Mouse (Mus musculus): Measurements from ENCODE around the gene 6330409D20Rik.

Gene 6330409D20Rik

DNA sequence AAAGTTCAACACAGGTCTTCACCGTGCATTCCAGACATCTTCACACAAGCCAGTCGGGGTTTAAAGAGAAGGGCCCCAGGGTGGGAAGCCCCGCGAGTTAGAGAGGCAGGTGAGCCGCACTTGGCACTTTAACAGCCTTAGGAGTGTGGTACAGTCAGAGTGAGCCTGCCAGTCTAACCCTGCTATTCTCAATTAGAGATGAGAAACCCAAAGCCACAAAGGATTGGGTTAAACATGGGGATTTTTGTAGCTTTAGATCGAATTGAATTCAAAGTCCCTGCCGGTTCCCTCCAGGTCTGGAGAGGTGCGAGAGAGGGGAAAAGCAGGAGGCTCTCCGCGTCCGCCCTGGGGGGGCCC is at the start of gene 6330409D20Rik:
6330409D20Rik (minus strand) TSS at position 101 of the 357 bp plus-strand sequence.
- no peak for DNase-seq (ENCODE audit: low read depth, low spot score)

DNA sequence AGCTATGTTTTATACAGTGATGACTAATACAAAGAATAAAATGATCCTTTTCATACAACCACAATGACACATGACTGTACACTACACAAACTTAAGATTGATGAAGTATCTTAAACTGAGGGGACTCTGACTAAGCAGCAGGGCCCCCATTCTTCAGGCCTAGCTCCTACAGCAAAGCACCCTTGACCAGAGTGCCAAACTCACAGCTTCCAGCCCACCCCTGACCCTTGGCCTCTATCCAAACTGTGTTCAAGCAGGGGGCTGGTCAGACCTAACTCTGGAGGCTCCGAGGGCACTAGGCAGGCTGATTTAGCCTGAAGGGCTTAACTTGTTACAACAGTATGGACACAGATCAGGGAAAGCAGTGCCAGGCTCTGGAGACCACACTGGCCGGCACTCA is 47.8 kb upstream of the 6330409D20Rik start:
- no peak for DNase-seq (ENCODE audit: low read depth, low spot score)

DNA sequence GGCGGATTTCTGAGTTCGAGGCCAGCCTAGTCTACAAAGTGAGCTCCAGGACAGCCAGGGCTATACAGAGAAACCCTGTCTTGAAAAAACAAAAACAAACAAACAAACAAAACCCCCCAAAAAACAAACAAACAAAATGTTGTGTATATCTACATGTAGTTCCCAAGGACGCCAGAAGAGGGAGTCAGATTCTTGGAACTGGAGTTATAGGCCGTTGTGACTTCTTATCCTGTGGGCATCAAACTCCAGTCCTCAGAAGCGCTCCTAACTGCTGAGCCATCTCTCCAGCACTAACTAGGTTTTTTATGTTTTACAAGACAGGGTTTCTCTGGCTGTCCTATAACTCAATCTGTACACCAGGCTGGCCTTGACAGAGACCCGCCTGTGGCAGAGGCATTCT is 46.4 kb upstream of the 6330409D20Rik start:
- peak; percentile 73 for DNase-seq (ENCODE audit: low read depth, low spot score)

- DNase-seq (ENCODE audit: low read depth, low spot score), result peak; percentile 62
These were observed 43.3 kb upstream of the 6330409D20Rik start, which contains the start of gene Cfap157 for GRCm38 (mm10) chr2:32784048-32784681. TSS of gene Cfap157 (minus strand) at chr2:32784428.

DNA sequence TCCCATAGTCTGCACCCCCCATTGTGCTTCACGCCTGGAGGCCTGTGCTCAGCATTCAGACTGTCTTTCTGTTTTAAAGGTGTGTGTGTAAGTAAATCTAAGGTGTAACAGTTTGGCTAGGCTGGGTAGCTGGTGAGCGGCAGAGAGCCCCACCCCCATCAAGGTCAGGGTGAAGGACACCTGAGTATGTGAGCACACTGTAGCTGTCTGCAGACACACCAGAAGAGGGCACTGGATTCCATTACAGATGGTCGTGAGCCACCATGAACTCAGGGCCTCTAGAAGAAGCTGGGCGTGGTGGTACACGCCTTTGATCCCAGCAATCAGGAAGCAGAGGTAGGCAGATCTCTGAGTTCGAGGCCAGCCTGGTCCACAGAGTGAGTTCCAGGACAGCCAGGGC is 40.9 kb upstream of the 6330409D20Rik start:
- DNase-seq (ENCODE audit: low read depth, low spot score), result no peak

- DNase-seq (ENCODE audit: low read depth, low spot score), result no peak
These were observed 38.9 kb upstream of the 6330409D20Rik start for GRCm38 (mm10) chr2:32779714-32780113.

DNA sequence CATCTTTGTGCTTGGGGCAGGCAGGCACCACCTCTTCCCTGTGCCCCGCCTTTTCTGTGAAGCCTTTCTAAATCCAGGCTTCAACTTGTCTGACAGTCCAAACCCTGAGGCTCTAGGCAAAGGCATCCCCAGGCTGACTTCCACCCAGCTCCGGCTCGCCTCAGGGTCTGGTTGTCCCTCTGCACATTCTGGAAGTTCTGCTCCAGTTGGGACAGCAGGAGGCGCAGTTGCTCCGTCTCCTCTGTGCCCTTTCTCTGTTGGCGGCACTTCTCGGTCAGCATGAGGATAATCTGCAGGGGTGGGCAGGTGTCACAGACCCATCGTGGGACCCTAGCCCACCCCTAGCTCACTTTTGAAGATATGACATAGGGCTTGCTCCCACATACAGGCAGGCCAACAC is 38.3 kb upstream of the 6330409D20Rik start:
- peak; percentile 85 for DNase-seq (ENCODE audit: low read depth, low spot score)

DNA sequence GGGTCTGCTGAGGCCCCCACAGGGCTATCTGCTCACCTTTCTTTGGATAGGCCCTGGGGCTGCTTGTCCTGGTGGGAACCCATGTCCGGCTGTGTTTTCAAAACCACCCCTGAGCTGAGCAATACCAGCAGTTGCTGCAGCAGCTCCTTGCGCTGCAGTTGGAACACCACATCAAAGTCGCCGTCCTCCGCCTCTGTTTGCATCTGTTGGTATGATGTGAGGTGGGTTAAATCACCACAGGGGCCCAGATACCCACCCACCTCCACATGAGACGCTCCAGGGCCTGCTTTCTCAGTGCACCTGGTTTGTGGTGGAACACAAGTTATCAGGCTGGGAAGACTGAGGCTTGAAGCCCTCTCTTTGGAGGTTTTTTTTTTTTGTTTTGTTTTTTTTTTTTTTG is 37.3 kb upstream of the 6330409D20Rik start:
- no peak for DNase-seq (ENCODE audit: low read depth, low spot score)

DNA sequence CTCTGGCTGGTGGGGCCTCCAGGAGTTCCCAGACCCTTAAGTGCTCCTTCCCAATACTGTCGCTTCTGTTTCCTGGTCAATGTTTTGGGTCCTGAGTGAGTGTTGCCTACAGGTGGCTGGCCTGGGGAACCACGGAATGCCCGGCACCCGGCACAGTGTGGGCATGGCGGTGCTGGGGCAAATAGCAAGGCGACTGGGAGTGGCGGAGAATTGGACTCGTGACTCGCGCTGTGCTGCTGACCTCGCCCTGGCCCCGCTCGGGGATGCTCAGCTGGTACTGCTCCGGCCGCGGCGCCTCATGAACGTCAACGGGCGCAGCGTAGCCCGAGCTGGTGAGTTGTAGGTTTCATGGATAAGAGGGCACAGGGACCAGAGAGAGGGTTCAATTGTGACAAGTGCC is 35.4 kb upstream of the 6330409D20Rik start:
- no peak for DNase-seq (ENCODE audit: low read depth, low spot score)

DNA sequence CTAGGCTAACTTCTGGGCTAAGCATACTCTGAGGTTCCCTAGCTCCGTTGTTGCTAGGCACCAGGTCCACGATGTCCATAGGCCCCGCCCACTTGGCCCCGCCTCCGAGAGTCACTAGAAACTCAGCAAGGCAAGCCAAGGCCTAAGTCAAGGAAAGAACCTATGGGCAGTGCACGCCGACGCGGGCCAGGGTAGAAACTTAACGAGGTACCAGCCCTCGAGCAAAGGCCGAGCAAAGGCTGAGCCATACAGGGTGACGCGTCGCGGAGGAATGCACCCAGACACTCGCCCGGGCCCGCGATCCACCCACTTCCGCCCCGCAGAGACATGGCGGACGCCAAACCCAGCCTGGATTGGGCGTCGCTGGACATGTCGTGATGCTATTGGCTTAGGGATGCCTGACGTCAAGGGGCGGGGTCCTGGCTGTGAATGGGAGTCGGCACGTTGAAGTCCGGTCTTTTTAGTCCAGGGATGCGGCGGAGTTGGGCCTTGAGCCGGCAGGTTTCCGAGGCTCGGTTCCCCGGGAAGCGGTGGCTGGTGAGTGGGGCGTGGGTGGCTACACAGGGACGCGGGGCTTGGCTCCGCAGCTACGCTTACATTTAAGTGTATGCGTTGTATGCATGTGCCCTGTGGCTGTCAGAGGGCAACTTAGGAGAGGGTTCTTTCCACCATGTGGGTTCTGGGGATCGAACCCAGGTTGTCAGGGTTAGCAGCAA is 34.7 kb upstream of the 6330409D20Rik start, which contains the start of the genes Ttc16 and Ptrh1:
Ttc16 (minus strand) TSS at position 275 of the 716 bp plus-strand sequence.
Ptrh1 (plus strand) TSS at position 428 of the 716 bp plus-strand sequence.
- peak; percentile 98 for DNase-seq (ENCODE audit: low read depth, low spot score)

DNA sequence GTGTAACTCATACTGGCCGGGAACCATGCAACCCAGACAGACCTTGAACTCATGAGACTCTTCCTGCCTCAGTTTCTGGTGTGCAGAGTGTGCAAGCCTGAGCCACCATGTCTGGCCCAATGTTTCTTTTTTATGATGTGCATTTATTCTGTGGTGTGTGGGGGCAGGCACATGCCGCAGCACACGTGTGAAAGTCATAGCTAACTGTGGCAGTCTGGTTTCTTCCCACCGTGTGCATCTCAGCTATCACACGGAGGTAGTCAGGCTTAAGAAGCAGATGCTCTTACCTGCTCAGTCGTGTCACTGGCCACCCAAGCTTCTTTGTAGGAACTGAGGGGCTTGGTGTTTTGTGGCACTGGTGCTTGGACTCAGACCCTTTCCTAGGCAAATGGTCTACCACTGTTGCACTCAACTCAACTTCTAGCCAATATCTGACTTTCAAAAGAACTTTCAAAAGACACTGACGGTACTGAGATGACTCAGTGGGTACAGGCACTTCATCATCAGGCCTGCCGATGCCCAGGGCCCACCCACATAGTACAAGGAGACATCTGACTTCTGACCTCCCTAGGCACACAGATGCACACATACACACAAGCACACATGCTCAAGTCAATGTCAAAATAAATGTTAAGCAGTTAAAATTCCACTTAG is 31.9 kb upstream of the 6330409D20Rik start:
- DNase-seq (ENCODE audit: low read depth, low spot score), result no peak

- no peak for DNase-seq (ENCODE audit: low read depth, low spot score)
These were observed 31.1 kb upstream of the 6330409D20Rik start for GRCm38 (mm10) chr2:32771886-32772285.

- no peak for DNase-seq (ENCODE audit: low read depth, low spot score)
These were observed 28.7 kb upstream of the 6330409D20Rik start for GRCm38 (mm10) chr2:32769327-32770085.

DNA sequence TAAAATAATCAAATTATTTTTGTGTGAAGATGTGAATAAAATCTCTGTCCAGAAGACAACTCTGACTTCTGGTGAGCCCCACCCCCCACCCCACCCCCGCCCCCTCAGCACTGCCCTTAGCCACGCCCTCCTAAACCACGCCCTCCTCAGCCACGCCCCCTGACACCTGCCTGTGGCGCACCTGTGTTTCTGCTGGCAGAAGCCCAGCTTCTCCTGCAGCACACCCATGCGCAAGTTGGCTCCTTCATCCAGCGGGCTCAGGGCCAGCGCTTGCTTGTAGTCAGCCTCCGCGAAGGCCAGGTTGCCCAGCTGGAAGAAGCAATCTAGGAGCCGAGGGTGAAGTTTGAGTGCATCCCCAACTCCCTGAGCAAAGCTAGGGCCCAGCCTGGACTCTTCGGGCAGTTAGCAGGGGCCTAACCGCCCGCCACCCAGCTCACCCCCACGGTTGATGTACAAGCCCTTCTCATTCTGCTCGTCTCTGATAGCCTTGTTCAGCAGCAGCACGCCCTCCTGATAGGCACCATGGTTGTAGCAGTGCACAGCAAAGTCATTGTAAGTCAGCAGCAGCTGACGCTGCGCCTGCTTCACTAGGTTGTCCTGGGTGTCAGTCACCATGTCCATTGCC is 28.0 kb upstream of the 6330409D20Rik start:
- DNase-seq (ENCODE audit: low read depth, low spot score), result peak; percentile 56

GRCm38 (mm10) chr2:32767241-32767640 is 26.4 kb upstream of the 6330409D20Rik start:
- DNase-seq (ENCODE audit: low read depth, low spot score), result no peak

DNA sequence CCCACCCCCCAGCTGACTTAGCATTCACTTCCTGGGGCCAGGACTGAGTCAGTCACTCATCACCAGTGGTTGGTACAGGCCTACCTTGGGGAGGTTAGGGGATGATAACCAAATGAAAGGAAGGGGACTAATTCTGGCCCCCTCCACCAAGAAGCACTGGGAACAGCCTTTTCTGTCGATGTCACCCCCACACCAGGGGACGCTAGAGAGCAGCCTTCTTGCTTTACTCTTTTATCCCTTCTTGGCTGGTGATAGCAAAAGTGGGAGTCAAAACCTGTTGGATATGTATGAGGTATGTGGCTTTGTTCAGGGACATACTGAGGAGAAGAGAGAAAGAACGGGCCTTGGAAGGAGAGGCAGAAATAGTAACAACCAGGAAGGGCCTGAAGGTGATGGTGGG is 22.5 kb upstream of the 6330409D20Rik start:
- DNase-seq (ENCODE audit: low read depth, low spot score), result no peak

DNA sequence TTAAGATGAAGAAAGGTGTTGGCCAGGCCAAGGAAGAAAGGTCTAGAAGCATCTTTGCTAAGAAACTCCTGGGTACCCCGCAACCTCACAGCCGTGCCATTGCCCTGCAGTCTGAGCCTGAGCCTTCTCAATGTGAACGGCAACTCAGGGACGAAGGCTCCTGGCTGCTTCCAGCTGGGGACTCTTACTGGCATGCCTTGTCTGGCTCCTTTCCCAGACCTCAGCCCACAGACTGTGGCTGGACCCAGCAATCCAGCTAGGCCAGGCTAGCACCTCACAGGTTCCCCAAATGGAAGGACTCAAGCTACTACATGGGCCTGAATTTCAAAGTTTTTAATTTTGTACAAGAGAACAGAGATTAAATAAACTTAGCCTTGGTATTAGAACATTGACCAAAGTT is 21.0 kb upstream of the 6330409D20Rik start:
- peak; percentile 46 for DNase-seq (ENCODE audit: low read depth, low spot score)

- DNase-seq (ENCODE audit: low read depth, low spot score), result peak; percentile 55
These were observed 20.5 kb upstream of the 6330409D20Rik start for GRCm38 (mm10) chr2:32761361-32761760.

DNA sequence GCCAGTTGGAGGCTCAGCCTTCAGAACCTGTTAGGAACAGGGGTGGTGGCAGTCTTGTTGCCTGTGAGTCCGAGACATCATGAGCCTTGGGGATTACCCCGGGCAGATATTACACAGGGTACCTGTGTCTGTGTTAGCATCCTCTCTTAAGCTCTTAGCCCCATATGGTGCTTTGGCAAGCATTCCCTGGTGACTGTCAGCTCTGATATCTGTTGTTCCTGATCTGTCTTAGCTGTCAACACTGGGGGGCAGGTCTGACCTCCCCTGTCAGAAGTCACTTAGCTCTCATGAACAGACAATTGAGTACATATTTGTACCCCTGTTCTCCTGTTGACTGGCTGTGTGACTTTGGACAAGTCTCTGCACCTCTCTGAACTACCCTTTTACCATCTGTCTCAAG is 18.2 kb upstream of the 6330409D20Rik start:
- DNase-seq (ENCODE audit: low read depth, low spot score), result peak; percentile 37

DNA sequence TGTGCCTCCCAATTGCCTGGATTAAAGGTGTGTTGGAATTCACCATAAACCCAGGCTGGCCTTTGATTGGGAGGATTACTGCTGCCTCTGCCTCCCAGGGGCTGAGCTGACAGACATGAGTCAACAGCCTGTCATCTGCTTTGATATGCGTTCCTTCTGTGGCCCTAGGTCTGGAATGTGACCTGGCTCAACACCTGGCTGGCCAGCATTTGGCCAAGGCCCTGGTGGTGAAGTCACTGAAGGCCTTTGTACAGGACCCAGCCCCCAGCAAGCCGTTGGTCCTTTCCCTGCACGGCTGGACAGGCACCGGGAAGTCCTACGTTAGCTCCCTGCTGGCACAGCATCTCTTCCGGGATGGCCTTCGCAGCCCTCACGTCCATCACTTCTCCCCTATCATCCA is 17.7 kb upstream of the 6330409D20Rik start:
- DNase-seq (ENCODE audit: low read depth, low spot score), result no peak

Data from brain, adult 2 months (tissue).